Mouse (Mus musculus): Measurements from ENCODE around the gene Vps13d. TPM values are rescaled to one million over a fixed set of nuclear protein-coding genes. Genes with fewer than 3 reads are reported as not detected.

The Vps13d gene
- polyA plus RNA-seq, 1 experiment from 2014 or later, result 6.6 TPM

DNA sequence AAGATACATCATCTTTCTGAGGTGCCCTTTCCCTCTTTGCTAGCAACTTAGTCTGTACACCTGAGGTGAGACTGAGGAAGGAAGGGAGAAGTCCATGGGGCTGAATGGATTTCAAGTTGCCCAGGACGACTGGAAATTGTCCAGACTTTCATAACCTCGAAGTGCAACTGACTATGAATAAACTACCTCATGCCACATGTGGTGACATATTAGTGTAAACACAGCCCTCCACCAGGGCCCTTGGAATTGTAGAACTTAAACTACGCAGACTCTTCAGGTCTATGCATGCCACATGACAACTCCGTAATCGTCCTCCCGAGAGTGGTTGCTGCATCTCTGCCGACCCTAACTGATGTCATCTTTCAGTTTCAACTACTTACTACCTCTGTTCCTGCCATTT, 122.9 kb downstream of the Vps13d start:
- no peak overlapping the region for H3K4me2 ChIP-seq
- peaks cover 90% of the 10 kb centered on the region for H3K36me3 ChIP-seq
- WGBS, result 86% methylated on average over 7 of the region's 7 CpGs

DNA sequence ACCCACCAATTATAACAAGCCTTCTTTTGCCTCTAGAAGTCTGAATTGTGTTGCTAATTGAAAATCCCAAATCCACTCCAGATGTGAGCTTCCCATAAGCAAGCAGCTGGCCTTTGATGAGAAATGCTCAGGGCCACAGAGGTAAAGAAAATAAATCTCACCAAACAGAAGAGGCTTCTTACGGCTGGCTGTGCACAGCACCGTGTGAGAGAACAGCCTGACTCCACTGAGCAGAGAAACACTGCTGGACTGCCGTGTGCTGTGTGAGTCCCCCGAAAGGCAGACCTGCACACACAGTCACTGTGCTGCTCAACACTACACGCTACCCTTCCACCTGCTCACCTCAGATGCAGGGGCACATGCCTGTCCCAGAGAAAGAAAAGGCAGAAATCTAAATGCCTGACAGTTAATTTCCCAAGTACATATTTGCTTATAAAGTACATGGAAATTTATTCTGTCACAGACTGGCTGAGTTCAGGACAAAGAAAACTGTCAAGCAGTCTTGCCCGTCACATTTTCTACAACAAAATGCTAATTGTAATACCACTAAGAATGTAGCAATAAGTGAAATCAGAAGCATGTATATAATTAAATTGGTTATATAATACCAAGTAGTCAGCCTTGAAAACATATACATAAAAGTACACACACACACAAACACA, 127.7 kb downstream of the Vps13d start:
- ATAC-seq (ENCODE audit: extremely low read depth, insufficient number of reproducible peaks, low FRiP score, low TSS enrichment), result no peak
- H3K4me2 ChIP-seq, result no peak overlapping the region
- no peaks in the 10 kb centered on the region for H3K9me3 ChIP-seq
- H3K36me3 ChIP-seq, result peaks cover 93% of the 10 kb centered on the region
- H3K4me3 ChIP-seq, result no peak overlapping the region
- H3K9ac ChIP-seq, result no peak overlapping the region
- H3K27ac ChIP-seq (replicated peaks), result no peak overlapping the region
- no peaks in the 10 kb centered on the region for H3K4me1 ChIP-seq
- H3K27me3 ChIP-seq (replicated peaks), result no peaks in the 10 kb centered on the region
- 78% methylated on average over 6 of the region's 6 CpGs for whole genome bisulfite sequencing

More for the DNA sequence above, 122.9 kb downstream of the Vps13d start:
- Histone ChIP-seq H3K9ac (no peak overlapping the region), H3K9me3 (no peaks in the 10 kb centered on the region), H3K27ac (replicated peaks) (no peak overlapping the region), H3K27me3 (replicated peaks) (no peaks in the 10 kb centered on the region), H3K4me3 (no peak overlapping the region), H3K4me1 (no peaks in the 10 kb centered on the region)
- no peak for ATAC-seq (ENCODE audit: extremely low read depth, insufficient number of reproducible peaks, low FRiP score, low TSS enrichment)

DNA sequence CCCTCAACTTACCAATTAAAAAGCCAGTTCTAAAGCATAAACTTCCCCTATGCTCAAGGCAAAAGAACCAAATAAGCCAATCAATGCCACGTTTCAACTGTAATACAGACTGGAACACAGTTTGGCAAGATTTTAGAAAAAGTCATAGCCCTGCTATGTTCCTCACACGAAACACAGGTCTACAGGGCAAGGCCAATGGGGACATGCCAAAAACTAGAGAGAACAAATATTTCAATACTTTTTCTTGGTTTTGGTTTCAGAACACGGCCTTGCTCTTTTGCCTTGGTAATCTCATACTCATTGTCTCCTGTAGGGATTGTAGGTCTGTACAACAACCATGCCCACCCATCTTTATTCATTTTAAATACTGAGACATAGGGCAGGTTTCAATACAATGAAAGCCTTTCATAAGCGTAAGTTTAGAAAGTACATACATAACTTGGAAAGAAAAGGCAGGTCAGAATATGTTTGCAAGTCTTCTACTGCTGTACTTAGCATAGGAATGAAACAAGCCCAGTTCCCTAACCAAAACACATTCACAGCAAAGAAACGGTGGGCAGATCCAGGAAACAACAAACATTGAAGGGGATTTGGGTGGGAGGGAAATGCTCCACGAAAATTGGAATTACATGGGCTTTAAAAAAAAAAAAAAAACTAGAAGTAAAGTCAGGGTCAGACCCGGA, 128.3 kb downstream of the Vps13d start:
- Histone ChIP-seq H3K4me2 (no peak overlapping the region), H3K27ac (replicated peaks) (no peak overlapping the region), H3K4me3 (no peak overlapping the region), H3K9ac (no peak overlapping the region), H3K27me3 (replicated peaks) (no peaks in the 10 kb centered on the region), H3K4me1 (no peaks in the 10 kb centered on the region), H3K9me3 (no peaks in the 10 kb centered on the region), H3K36me3 (peaks cover 93% of the 10 kb centered on the region)
- ATAC-seq (ENCODE audit: extremely low read depth, insufficient number of reproducible peaks, low FRiP score, low TSS enrichment), result no peak
- WGBS, result 80% methylated on average over 7 of the region's 7 CpGs

DNA sequence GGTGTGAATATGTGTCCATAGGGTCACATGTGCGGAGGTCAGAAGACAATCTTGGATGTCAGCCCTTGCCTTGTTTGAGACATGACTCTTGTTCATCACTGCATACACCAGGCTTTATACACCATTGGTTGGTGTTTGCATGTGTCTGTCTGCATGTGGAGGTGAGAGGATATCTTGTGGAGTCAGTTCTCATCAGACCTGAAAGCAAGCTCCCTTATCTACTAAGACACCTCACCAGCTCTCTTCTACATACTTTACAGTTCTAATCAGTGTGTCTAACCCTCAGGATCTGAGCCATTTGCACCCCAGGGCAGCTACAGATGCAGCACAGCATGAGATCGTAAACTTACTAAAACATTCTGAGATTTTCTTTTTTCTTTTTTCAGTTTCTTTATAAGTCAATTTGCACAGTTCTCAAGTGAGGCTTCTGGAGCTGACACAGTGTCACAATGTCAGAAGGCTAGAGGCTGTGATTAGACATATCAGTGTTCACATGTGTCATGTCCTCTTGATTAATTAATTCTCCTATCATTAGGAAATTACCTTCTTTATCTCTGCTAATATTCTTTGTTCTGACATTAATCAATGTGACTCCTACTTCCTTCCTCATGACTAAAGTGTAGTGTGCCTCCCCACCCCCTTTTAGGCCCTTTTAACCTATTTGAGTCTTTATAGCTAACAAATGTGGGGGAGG, 135.9 kb downstream of the Vps13d start:
- Histone ChIP-seq H3K27me3 (replicated peaks) (no peaks in the 10 kb centered on the region), H3K9ac (no peak overlapping the region), H3K4me1 (no peaks in the 10 kb centered on the region), H3K4me3 (no peak overlapping the region), H3K4me2 (no peak overlapping the region), H3K27ac (replicated peaks) (no peak overlapping the region), H3K9me3 (no peaks in the 10 kb centered on the region), H3K36me3 (peaks cover 96% of the 10 kb centered on the region)
- no peak for ATAC-seq (ENCODE audit: extremely low read depth, insufficient number of reproducible peaks, low FRiP score, low TSS enrichment)
- WGBS, result 85% methylated on average over 2 of the region's 2 CpGs

DNA sequence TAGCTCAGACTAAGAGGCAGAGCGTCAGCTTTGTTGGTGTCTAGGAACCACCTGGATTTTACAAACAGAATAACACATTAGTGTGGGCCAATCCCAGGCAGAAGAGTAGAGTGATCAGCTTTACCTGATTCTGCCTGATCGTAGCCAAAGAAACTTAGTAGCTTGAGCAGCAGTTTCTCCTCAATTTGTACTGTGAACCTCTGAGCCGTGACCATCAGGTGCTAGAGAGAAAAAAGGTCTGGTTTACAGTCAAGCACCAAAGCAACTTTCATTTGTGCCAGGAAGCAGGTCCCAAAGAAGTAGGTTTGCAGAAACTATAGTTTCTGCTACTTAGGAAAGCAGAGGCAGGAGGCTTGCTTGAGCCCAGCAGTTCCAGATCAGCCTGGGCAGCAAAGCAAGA, 138.5 kb downstream of the Vps13d start:
- Histone ChIP-seq H3K9ac (no peak overlapping the region), H3K4me3 (no peak overlapping the region), H3K4me1 (peaks cover 23% of the 10 kb centered on the region), H3K9me3 (no peaks in the 10 kb centered on the region), H3K36me3 (peaks cover 94% of the 10 kb centered on the region), H3K27me3 (replicated peaks) (no peaks in the 10 kb centered on the region), H3K4me2 (no peak overlapping the region), H3K27ac (replicated peaks) (no peak overlapping the region)
- WGBS, result 92% methylated on average over 3 of the region's 3 CpGs
- ATAC-seq (ENCODE audit: extremely low read depth, insufficient number of reproducible peaks, low FRiP score, low TSS enrichment), result no peak

DNA sequence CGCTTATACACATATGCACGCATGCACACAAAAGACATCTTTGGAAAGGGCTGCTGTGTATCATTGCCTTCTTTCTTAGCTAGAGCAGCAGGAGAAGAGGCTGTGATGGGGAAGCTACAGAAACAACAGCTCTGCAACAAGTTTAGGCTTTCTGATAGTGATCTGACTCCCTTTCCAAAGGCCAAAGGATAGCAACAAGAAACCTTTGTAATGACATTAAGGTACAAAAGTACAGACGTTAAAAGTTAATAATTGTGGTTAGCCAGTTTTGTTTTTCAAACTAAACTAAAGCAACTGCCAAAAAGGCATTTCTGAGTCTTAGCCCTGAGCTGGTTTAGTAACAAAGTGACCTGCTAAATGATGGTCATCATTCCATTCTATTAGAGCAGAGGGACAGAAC, 139.0 kb downstream of the Vps13d start:
- no peak overlapping the region for H3K4me2 ChIP-seq
- H3K9me3 ChIP-seq, result no peaks in the 10 kb centered on the region
- peaks cover 89% of the 10 kb centered on the region for H3K36me3 ChIP-seq
- WGBS, result 93% methylated on average over 3 of the region's 3 CpGs
- no peaks in the 10 kb centered on the region for H3K27me3 ChIP-seq (replicated peaks)
- H3K4me3 ChIP-seq, result no peak overlapping the region
- H3K27ac ChIP-seq (replicated peaks), result no peak overlapping the region
- no peak overlapping the region for H3K9ac ChIP-seq
- ATAC-seq (ENCODE audit: extremely low read depth, insufficient number of reproducible peaks, low FRiP score, low TSS enrichment), result no peak
- H3K4me1 ChIP-seq, result peaks cover 28% of the 10 kb centered on the region

DNA sequence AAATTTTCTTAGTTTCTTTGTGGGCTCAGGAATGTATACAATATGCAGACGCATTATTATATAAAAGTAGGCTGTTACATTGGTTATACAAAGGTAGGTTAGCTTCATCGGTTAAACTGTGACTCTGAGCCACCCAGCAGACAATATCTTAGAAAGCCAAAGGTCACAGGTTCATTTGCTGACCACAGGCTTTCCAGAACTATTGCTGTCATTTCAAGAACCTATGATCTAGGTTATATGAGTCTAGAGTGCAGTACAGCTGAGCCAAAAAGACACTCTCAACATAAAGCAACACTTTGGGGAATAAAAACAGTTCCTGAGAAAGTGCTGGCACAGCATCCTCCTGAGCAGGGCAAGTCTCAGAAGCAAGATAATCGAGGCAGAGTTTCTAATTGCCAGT, 140.4 kb downstream of the Vps13d start:
- no peak overlapping the region for H3K27ac ChIP-seq (replicated peaks)
- H3K4me3 ChIP-seq, result no peak overlapping the region
- ATAC-seq (ENCODE audit: extremely low read depth, insufficient number of reproducible peaks, low FRiP score, low TSS enrichment), result no peak
- H3K9ac ChIP-seq, result no peak overlapping the region
- whole genome bisulfite sequencing, result 65% methylated on average over 3 of the region's 3 CpGs
- peaks cover 76% of the 10 kb centered on the region for H3K36me3 ChIP-seq
- no peaks in the 10 kb centered on the region for H3K9me3 ChIP-seq
- no peak overlapping the region for H3K4me2 ChIP-seq
- H3K27me3 ChIP-seq (replicated peaks), result no peaks in the 10 kb centered on the region
- H3K4me1 ChIP-seq, result peaks cover 38% of the 10 kb centered on the region

- H3K9ac ChIP-seq, result no peak overlapping the region
- H3K4me2 ChIP-seq, result no peak overlapping the region
- ATAC-seq (ENCODE audit: extremely low read depth, insufficient number of reproducible peaks, low FRiP score, low TSS enrichment), result no peak
- H3K4me3 ChIP-seq, result no peak overlapping the region
- peaks cover 68% of the 10 kb centered on the region for H3K36me3 ChIP-seq
- H3K9me3 ChIP-seq, result no peaks in the 10 kb centered on the region
- 17% methylated on average over 1 of the region's 1 CpGs for WGBS
- H3K4me1 ChIP-seq, result peaks cover 49% of the 10 kb centered on the region
- no peaks in the 10 kb centered on the region for H3K27me3 ChIP-seq (replicated peaks)
- H3K27ac ChIP-seq (replicated peaks), result peak overlapping the region; percentile 62
Observed at GRCm38 (mm10) chr4:145052697-145053096, 142.1 kb downstream of the Vps13d start.

DNA sequence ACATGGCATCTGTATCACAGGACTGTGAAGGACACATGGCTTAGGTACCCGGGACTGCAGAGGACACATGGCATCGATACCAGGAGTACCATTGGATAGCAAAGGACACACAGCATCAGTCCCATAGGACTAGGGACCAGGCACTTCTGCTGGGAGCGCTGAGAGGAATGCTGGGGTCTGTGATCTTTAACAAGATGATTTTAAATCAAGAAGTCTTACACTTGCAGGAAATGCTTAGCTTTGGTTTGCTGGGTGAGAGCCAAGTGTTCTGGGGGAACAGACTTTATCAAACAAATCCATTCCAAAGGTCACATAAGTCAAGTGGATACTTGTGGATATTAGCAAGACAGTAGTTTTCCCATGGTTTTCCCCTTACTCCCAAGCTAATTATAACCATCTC, 142.5 kb downstream of the Vps13d start:
- no peak for ATAC-seq (ENCODE audit: extremely low read depth, insufficient number of reproducible peaks, low FRiP score, low TSS enrichment)
- Histone ChIP-seq H3K27me3 (replicated peaks) (no peaks in the 10 kb centered on the region), H3K9me3 (no peaks in the 10 kb centered on the region), H3K4me2 (no peak overlapping the region), H3K27ac (replicated peaks) (peak overlapping the region; percentile 62), H3K36me3 (peaks cover 67% of the 10 kb centered on the region), H3K4me1 (peaks cover 49% of the 10 kb centered on the region), H3K4me3 (no peak overlapping the region), H3K9ac (no peak overlapping the region)
- WGBS, result 31% methylated on average over 3 of the region's 3 CpGs

DNA sequence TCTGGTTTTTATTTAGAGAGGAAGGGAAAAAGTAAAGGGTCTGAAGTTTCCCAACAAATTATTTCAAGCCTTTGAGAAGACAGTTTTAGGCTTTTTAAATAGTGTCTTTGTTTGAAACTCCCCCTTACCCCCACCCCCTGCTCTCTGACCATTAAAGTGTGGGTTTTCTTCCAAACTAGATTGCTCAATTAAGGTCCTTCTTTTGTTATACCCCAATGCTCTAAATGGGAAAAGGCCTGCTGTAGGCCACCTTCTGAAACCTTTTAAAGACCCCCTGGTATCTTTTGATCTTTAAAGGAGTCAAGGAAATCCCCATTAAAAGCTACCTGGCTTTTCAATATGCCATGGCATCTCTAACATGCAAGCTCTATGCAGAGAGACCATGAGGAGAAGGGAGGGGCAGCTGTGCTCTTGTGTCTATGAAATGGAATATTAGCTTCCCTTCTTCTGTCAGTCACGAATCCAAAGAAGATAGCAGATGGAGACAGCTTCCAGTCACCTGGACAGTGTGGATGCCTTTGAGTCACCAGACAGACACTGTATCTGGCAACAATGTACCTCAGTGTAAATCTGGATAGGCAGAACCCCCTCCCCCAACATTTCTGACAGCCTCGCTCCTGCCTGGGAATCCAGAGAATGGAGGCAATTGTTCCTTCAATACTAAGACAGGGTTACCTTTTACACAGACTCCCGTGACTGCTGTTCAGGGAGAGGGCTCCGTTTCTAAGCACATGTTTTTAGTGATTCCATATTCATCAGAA, 143.4 kb downstream of the Vps13d start:
- H3K9me3 ChIP-seq, result no peaks in the 10 kb centered on the region
- H3K36me3 ChIP-seq, result peaks cover 67% of the 10 kb centered on the region
- no peak overlapping the region for H3K4me2 ChIP-seq
- peak overlapping the region; percentile 62 for H3K27ac ChIP-seq (replicated peaks)
- 71% methylated on average over 4 of the region's 4 CpGs for WGBS
- H3K4me1 ChIP-seq, result peaks cover 49% of the 10 kb centered on the region
- no peak overlapping the region for H3K9ac ChIP-seq
- no peak for ATAC-seq (ENCODE audit: extremely low read depth, insufficient number of reproducible peaks, low FRiP score, low TSS enrichment)
- H3K27me3 ChIP-seq (replicated peaks), result no peaks in the 10 kb centered on the region
- no peak overlapping the region for H3K4me3 ChIP-seq

- Histone ChIP-seq H3K36me3 (peaks cover 63% of the 10 kb centered on the region), H3K27ac (replicated peaks) (peak overlapping the region; percentile 42), H3K4me1 (peaks cover 49% of the 10 kb centered on the region), H3K9me3 (no peaks in the 10 kb centered on the region), H3K4me3 (no peak overlapping the region), H3K9ac (no peak overlapping the region; the same call in 1 of the 2 replicates), H3K4me2 (no peak overlapping the region), H3K27me3 (replicated peaks) (no peaks in the 10 kb centered on the region)
- no peak for ATAC-seq (ENCODE audit: extremely low read depth, insufficient number of reproducible peaks, low FRiP score, low TSS enrichment)
- WGBS, result 37% methylated on average over 8 of the region's 8 CpGs
Observed at GRCm38 (mm10) chr4:145050518-145051208, 144.1 kb downstream of the Vps13d start.
